Mouse (Mus musculus): ENCODE data around the gene Stat1.

DNA sequence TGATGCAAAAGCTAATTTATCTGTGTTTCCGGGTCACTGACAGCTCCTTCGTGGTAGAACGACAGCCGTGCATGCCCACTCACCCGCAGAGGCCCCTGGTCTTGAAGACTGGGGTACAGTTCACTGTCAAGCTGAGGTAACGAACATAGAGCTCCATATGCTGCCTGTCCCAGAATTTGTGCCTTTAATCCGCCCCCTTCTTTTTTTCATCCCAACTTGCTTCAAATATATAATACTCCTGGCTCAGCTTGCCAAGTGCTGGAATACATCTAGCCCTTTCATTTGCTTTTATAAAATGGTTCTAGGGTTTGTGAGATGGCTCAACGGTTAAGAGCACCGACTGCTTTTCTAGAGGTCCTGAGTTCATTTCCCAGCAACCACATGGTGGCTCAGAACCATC lies 21.3 kb downstream of the Stat1 start:
- no peak for TF ChIP-seq CHD2 (IDR thresholded peaks at IDR 0.05; ENCODE audit: low read depth, low read length)
- no peak for TF ChIP-seq MAFK (IDR thresholded peaks at IDR 0.05; ENCODE audit: insufficient read depth, low read depth, low read length)
- TF ChIP-seq HCFC1 (IDR thresholded peaks at IDR 0.05; ENCODE audit: borderline replicate concordance, insufficient read depth, low read length), result no peak

All from ES-E14 (cell line).